Mouse (Mus musculus) stomach, postnatal 0 days (tissue): ENCODE data around the gene Cmtm2b. TPM values are rescaled to one million over a fixed set of nuclear protein-coding genes. Genes with fewer than 3 reads are reported as not detected.

Source experiments
- ATAC-seq: fragments of 200-750 bp; cut with Nextera tagmentation; 2 replicates; pipeline ENCODE4 v1.8.0; 2017; ENCODE audit not compliant: low FRiP score, low TSS enrichment
- DNase-seq: peaks from one replicate; pipeline ENCODE4 v3.0.0-alpha.2; 2016; ENCODE audit warnings: low spot score
- H3K27ac ChIP-seq: fragments of 300-500 bp; sonication (generic); replicated peaks from 2 replicates; pipeline ENCODE4 v1.5.1; 2014; ENCODE audit warnings: mild to moderate bottlenecking, control low read depth
- H3K27me3 ChIP-seq: fragments of 300-500 bp; sonication (generic); 2 replicates; pipeline ENCODE4 v1.6.1; 2014; ENCODE audit warnings: low read length; ENCODE audit not compliant: control insufficient read depth, insufficient read depth
- H3K36me3 ChIP-seq: fragments of 300-500 bp; sonication (generic); 2 replicates; pipeline ENCODE4 v1.6.1; 2014; ENCODE audit warnings: low read length, mixed read lengths; ENCODE audit not compliant: control insufficient read depth, insufficient read depth
- H3K4me1 ChIP-seq: fragments of 300-500 bp; sonication (generic); replicated peaks from 2 replicates; pipeline ENCODE4 v1.6.1; 2014; ENCODE audit warnings: antibody characterized with exemption; ENCODE audit not compliant: control insufficient read depth, insufficient read depth
- H3K4me2 ChIP-seq: fragments of 300-500 bp; sonication (generic); replicated peaks from 2 replicates; pipeline ENCODE4 v1.6.1; 2014; ENCODE audit warnings: low read depth, mild to moderate bottlenecking, control low read depth, moderate library complexity
- H3K4me3 ChIP-seq: fragments of 300-500 bp; sonication (generic); 2 replicates; pipeline ENCODE4 v1.5.1; 2014; ENCODE audit warnings: low read depth, low read length, control low read depth
- H3K9ac ChIP-seq: fragments of 300-500 bp; sonication (generic); 2 replicates; pipeline ENCODE4 v1.6.1; 2014; ENCODE audit warnings: mild to moderate bottlenecking, low read length, control low read depth, mixed read lengths
- H3K9me3 ChIP-seq: fragments of 300-500 bp; sonication (generic); 2 replicates; pipeline ENCODE4 v1.6.1; 2016; ENCODE audit warnings: low read length; ENCODE audit not compliant: control insufficient read depth
- CTCF ChIP-seq: IDR thresholded peaks from 2 replicates; pipeline ENCODE4 v1.5.1; 2016; ENCODE audit warnings: antibody characterized with exemption, low read depth, mild to moderate bottlenecking, moderate library complexity
- EP300 ChIP-seq: optimal IDR thresholded peaks from 2 replicates; pipeline ENCODE3; 2016; ENCODE audit warnings: antibody characterized with exemption
- WGBS: fragments of 180-500 bp; shearing (Covaris S2); extraction: QIAGEN DNeasy Blood & Tissue Kit; methylation state at CpG from one replicate; pipeline ENCODE4 v1.1.7; 2014; 5-methylcytosine and 5-hydroxymethylcytosine counted together
- polyA plus RNA-seq: library from polyadenylated mRNA; unstranded; fragments of >200 nt; fragmentation: Nextera tagmentation; extraction: Ambion mirVana; gene quantifications from 2 replicates; pipeline ENCODE4 v1.2.1, GENCODE M21; 2015

Gene Cmtm2b
- polyA plus RNA-seq, 1 experiment from 2014 or later: not detected

- H3K4me1 ChIP-seq: peaks cover 10% of the 10 kb centered on the region
- ATAC-seq (peak; percentile 87), DNase-seq (peak; percentile 87)
- H3K4me3 ChIP-seq: no peak overlapping the region
- H3K9me3 ChIP-seq: no peaks in the 10 kb centered on the region
- TF ChIP-seq CTCF (no peak), EP300 (peak; percentile 63)
- no peaks in the 10 kb centered on the region for H3K36me3 ChIP-seq
- H3K9ac ChIP-seq: peak overlapping the region; percentile 18; the same call in 1 of the 2 replicates
- peak overlapping the region; percentile 9; the same call in 1 of the 2 replicates for H3K4me2 ChIP-seq
- H3K27me3 ChIP-seq: no peaks in the 10 kb centered on the region
- 22% methylated on average over 14 of the region's 14 CpGs for WGBS
- H3K27ac ChIP-seq: peak overlapping the region; percentile 90
Observed at GRCm38 (mm10) chr8:104374864-104375846, 53.1 kb downstream of the Cmtm2b start.

- peak overlapping the region; percentile 90 for H3K27ac ChIP-seq
- DNase-seq (no peak), ATAC-seq (no peak)
- H3K4me2 ChIP-seq: 0 out of 2 replicates have a peak overlapping the region, but pooled peaks have one; percentile 9
- H3K4me3 ChIP-seq: no peak overlapping the region
- TF ChIP-seq EP300 (no peak), CTCF (no peak)
- H3K9ac ChIP-seq: peak overlapping the region; percentile 18; the same call in 1 of the 2 replicates
- H3K36me3 ChIP-seq: no peaks in the 10 kb centered on the region
- H3K9me3 ChIP-seq: no peaks in the 10 kb centered on the region
- 63% methylated on average over 5 of the region's 5 CpGs for WGBS
- peaks cover 10% of the 10 kb centered on the region for H3K4me1 ChIP-seq
- no peaks in the 10 kb centered on the region for H3K27me3 ChIP-seq
Observed at GRCm38 (mm10) chr8:104375959-104376358, 53.9 kb downstream of the Cmtm2b start.

- Histone ChIP-seq H3K4me1 (peaks cover 10% of the 10 kb centered on the region), H3K9ac (no peak overlapping the region), H3K4me2 (0 out of 2 replicates have a peak overlapping the region, but pooled peaks have one; percentile 11), H3K36me3 (no peaks in the 10 kb centered on the region), H3K9me3 (no peaks in the 10 kb centered on the region), H3K27me3 (no peaks in the 10 kb centered on the region), H3K27ac (peak overlapping the region; percentile 37), H3K4me3 (no peak overlapping the region)
- WGBS: 40% methylated on average over 11 of the region's 11 CpGs
- TF ChIP-seq EP300: no peak
- no peak for TF ChIP-seq CTCF
- ATAC-seq (no peak), DNase-seq (no peak)
Observed at GRCm38 (mm10) chr8:104376669-104377068, 54.6 kb downstream of the Cmtm2b start.

DNA sequence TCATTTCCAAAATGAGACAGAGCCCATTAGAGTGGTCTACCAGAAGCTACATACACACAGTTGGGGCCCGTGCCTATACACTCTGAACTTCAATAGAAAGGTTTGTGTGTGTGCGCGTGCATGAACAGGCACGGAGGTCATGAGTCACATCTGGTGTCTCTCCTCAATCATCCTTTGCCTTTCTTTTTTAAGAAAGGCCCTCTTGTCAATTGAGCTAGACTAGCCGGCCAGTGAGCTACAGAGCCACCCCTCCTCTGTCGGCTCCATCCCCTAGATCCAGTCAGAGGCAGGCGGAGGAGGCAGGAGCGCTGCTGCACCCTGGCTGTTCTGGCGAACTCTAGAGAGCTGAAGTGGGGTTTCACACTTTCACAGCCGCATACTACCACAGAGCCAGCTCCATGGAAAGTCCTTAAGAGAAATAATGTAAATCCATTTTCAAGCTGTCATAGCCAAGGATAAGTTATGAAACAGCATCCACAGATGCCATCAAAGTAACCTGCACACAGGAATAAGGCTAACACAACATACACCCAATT is 57.3 kb downstream of the Cmtm2b start:
- Histone ChIP-seq H3K27me3 (no peaks in the 10 kb centered on the region), H3K4me1 (peaks cover 24% of the 10 kb centered on the region), H3K27ac (0 out of 2 replicates have a peak overlapping the region, but pooled peaks have one; percentile 6), H3K9me3 (no peaks in the 10 kb centered on the region), H3K4me3 (no peak overlapping the region), H3K4me2 (no peak overlapping the region), H3K36me3 (no peaks in the 10 kb centered on the region), H3K9ac (no peak overlapping the region)
- DNase-seq (no peak), ATAC-seq (no peak)
- TF ChIP-seq CTCF (no peak), EP300 (no peak)
- 48% methylated on average over 10 of the region's 10 CpGs for WGBS

- WGBS: 78% methylated on average over 7 of the region's 7 CpGs
- Histone ChIP-seq H3K9ac (no peak overlapping the region), H3K4me1 (peaks cover 24% of the 10 kb centered on the region), H3K36me3 (no peaks in the 10 kb centered on the region), H3K4me2 (no peak overlapping the region), H3K9me3 (no peaks in the 10 kb centered on the region), H3K4me3 (no peak overlapping the region), H3K27ac (no peak overlapping the region), H3K27me3 (no peaks in the 10 kb centered on the region)
- no peak for DNase-seq
- no peak for ATAC-seq
- TF ChIP-seq CTCF: no peak
- TF ChIP-seq EP300: no peak
Observed at GRCm38 (mm10) chr8:104380269-104380668, 58.2 kb downstream of the Cmtm2b start.

Other genes starting within 250 kb of the Cmtm2b start
- gene Cdh5, start 220.6 kb upstream of the Cmtm2b start, polyA plus RNA-seq: 8.2 and 8.7 TPM in 2 replicates
- 0.81 and 0.88 TPM in 2 replicates for gene Bean1, start 151.8 kb upstream of the Cmtm2b start, polyA plus RNA-seq
- 11.0 and 13.4 TPM in 2 replicates for gene Tk2, start 73.7 kb upstream of the Cmtm2b start, polyA plus RNA-seq
- gene Cklf, start 71.4 kb upstream of the Cmtm2b start, polyA plus RNA-seq: 24.1 and 25.3 TPM in 2 replicates
- gene Cmtm2a, start 29.0 kb upstream of the Cmtm2b start, polyA plus RNA-seq: not detected in 2 replicates
- gene Gm45711, start 12.1 kb upstream of the Cmtm2b start, polyA plus RNA-seq: not detected in 2 replicates
- not detected in 2 replicates for gene Cmtm1, start 12.1 kb upstream of the Cmtm2b start, polyA plus RNA-seq
- gene Gm11020, start 663 bp upstream of the Cmtm2b start, polyA plus RNA-seq: not detected in 2 replicates
- 48.4 and 52.1 TPM in 2 replicates for gene Cmtm3, start 17.2 kb downstream of the Cmtm2b start, polyA plus RNA-seq
- 4.6 and 4.8 TPM in 2 replicates for gene Cmtm4, start 73.6 kb downstream of the Cmtm2b start, polyA plus RNA-seq
- 31.9 and 33.0 TPM in 2 replicates for gene Dync1li2, start 120.8 kb downstream of the Cmtm2b start, polyA plus RNA-seq
- gene Terb1, start 187.7 kb downstream of the Cmtm2b start, polyA plus RNA-seq: 0.18 and 0.33 TPM in 2 replicates
- gene Nae1, start 212.4 kb downstream of the Cmtm2b start, polyA plus RNA-seq: 59.2 and 64.1 TPM in 2 replicates
- gene Car7, start 212.5 kb downstream of the Cmtm2b start, polyA plus RNA-seq: 1.2 and 1.3 TPM in 2 replicates